In genomic region chr11:60159955-60160354, GRCm38 (mm10) we compare ENCODE assay signal across 14 mouse cellular contexts. TPM values are rescaled to one million over a fixed set of nuclear protein-coding genes. Genes with fewer than 3 reads are reported as not detected.
A peak's percentile ranks its signal among the peaks of the same experiment; 100 is the strongest.
DNase-seq lines count a peak whose midpoint lies in the region; ATAC-seq and TF ChIP-seq lines count a peak whose summit lies in the region.
"Had no signal": no experiment of that assay in that cellular context is flagged by ENCODE, and none has a peak within 500 bp of the region (broad histone marks: within the 10 kb centered on the region; RNA-seq: fewer than 3 reads in every experiment).

No protein-coding gene starts in this region.

- TF ChIP-seq CTCF in ES-Bruce4 (IDR thresholded peaks at IDR 0.05; ENCODE audit: low read depth, low read length), result no peak

- no peaks in the 10 kb centered on the region for H3K9me3 ChIP-seq in heart, embryonic 13.5 days
- H3K9me3 ChIP-seq in heart, embryonic 10.5 days, result no peaks in the 10 kb centered on the region
- no peaks in the 10 kb centered on the region for H3K9me3 ChIP-seq in ES-Bruce4 (replicated peaks; ENCODE audit: control insufficient read depth, insufficient read depth, low read length, poor library complexity, severe bottlenecking)

- no peak overlapping the region for H3K4me3 ChIP-seq in heart, embryonic 13.5 days
- no peak overlapping the region for H3K4me3 ChIP-seq in heart, embryonic 10.5 days
- H3K4me3 ChIP-seq in ES-Bruce4 (ENCODE audit: low read depth, low read length), result no peak overlapping the region

- H3K27me3 ChIP-seq in heart, embryonic 13.5 days (replicated peaks), result no peaks in the 10 kb centered on the region
- no peaks in the 10 kb centered on the region for H3K27me3 ChIP-seq in heart, embryonic 10.5 days (ENCODE audit: insufficient read depth, poor library complexity, severe bottlenecking)
- H3K27me3 ChIP-seq in ES-Bruce4 (ENCODE audit: control insufficient read depth, insufficient read depth, low read length, poor library complexity, severe bottlenecking), result no peaks in the 10 kb centered on the region

- WGBS in heart, embryonic 13.5 days, result 61% methylated on average over 5 of the region's 5 CpGs
- WGBS in heart, embryonic 10.5 days, result 78% methylated on average over 5 of the region's 5 CpGs

- TF ChIP-seq POLR2A in ES-Bruce4 (IDR thresholded peaks at IDR 0.05; ENCODE audit: insufficient read depth, low read length), result no peak

- intact Hi-C loops in gastrocnemius, postnatal 14 days (cut with DNase I; ENCODE audit: low total_unique reads), result no loop called here

- DNase-seq in heart, embryonic 10.5 days (ENCODE audit: low spot score), result no peak
- DNase-seq in urinary bladder, postnatal 14 days (ENCODE audit: low spot score), result no peak
- no peak for DNase-seq in adrenal gland, adult 18-20 months (ENCODE audit: low spot score in 2 of 2)
- no peak for DNase-seq in gastrocnemius, postnatal 14 days
- DNase-seq: embryo, embryonic 11 days; heart, adult 18-20 months; heart, postnatal 10 days; kidney, adult 9 months; left cerebral cortex, postnatal 4 days; lung, postnatal 10 days had no signal

- no peak for TF ChIP-seq EP300 in ES-Bruce4 (IDR thresholded peaks at IDR 0.05; ENCODE audit: insufficient read depth, low read depth, low read length)

- H3K9ac ChIP-seq in heart, embryonic 13.5 days, result peak overlapping the region; percentile 1; the same call in 1 of the 2 replicates
- no peak overlapping the region for H3K9ac ChIP-seq in ES-Bruce4 (ENCODE audit: low read depth, poor library complexity, severe bottlenecking)

- no peak overlapping the region for H3K27ac ChIP-seq in heart, embryonic 13.5 days (replicated peaks)
- no peak overlapping the region for H3K27ac ChIP-seq in heart, embryonic 10.5 days
- peak overlapping the region; percentile 48; the same call in 1 of the 2 replicates for H3K27ac ChIP-seq in ES-Bruce4 (ENCODE audit: insufficient read depth, low read length)

- H3K4me1 ChIP-seq in heart, embryonic 13.5 days, result peaks cover 72% of the 10 kb centered on the region
- peaks cover 73% of the 10 kb centered on the region for H3K4me1 ChIP-seq in heart, embryonic 10.5 days
- peaks cover 11% of the 10 kb centered on the region for H3K4me1 ChIP-seq in ES-Bruce4 (ENCODE audit: control insufficient read depth, insufficient read depth, low read length)

- H3K4me2 ChIP-seq in heart, embryonic 13.5 days, result no peak overlapping the region

- peaks cover 48% of the 10 kb centered on the region for H3K36me3 ChIP-seq in heart, embryonic 13.5 days
- peaks cover 49% of the 10 kb centered on the region for H3K36me3 ChIP-seq in heart, embryonic 10.5 days
- H3K36me3 ChIP-seq in ES-Bruce4 (ENCODE audit: control insufficient read depth, insufficient read depth, low read length, poor library complexity, severe bottlenecking), result no peaks in the 10 kb centered on the region

- ATAC-seq in heart, embryonic 13.5 days (ENCODE audit: extremely low read depth, insufficient number of reproducible peaks, low FRiP score, low TSS enrichment), result no peak
- peak; percentile 52; the same call in 1 of the 2 replicates for ATAC-seq in erythroblast, adult 5-6 weeks (replicated peaks; ENCODE audit: low FRiP score, poor library complexity, severe bottlenecking)
- ATAC-seq in megakaryocyte progenitor cell, adult 5-6 weeks (replicated peaks; ENCODE audit: poor library complexity), result peak; percentile 87

RNA-seq across cellular contexts. Expression of gene Rai1, which starts 55.1 kb away (rescaled TPM):
- polyA plus RNA-seq in heart, embryonic 13.5 days (2015; fragmentation: Nextera tagmentation; extraction: Ambion mirVana), result 16.1 and 18.2 TPM in 2 replicates
- polyA plus RNA-seq in heart, embryonic 10.5 days (2016; fragmentation: Nextera tagmentation; extraction: Ambion mirVana), result 21.2 and 32.5 TPM in 2 replicates
- 21.9 and 27.4 TPM in 2 replicates for polyA plus RNA-seq in ES-Bruce4 (2011; ENCODE audit: insufficient read depth, insufficient read length, low read depth, missing spikeins)
- 4.0 and 6.3 TPM in 2 replicates for total RNA-seq in erythroblast, adult 5-6 weeks (2015; ENCODE audit: low replicate concordance)
- total RNA-seq in erythroblast, adult 5-6 weeks (2017; ENCODE audit: low replicate concordance), result 1.3 and 1.5 TPM in 2 replicates
- total RNA-seq in megakaryocyte progenitor cell, adult 5-6 weeks (2015), result 26.8 and 35.7 TPM in 2 replicates
- 10.8 and 11.7 TPM in 2 replicates for total RNA-seq in megakaryocyte progenitor cell, adult 5-6 weeks (2017)
- 10 to 100 TPM; 35.2 to 42.3 TPM for total RNA-seq in adrenal gland, adult 18-20 months (2021)
- total RNA-seq in gastrocnemius, postnatal 14 days (2021), result 10 to 100 TPM; 15.9 to 18.3 TPM
